Mouse (Mus musculus): Measurements from ENCODE around the gene Ttll10. TPM values are rescaled to one million over a fixed set of nuclear protein-coding genes. Genes with fewer than 3 reads are reported as not detected.
A peak's percentile ranks its signal among the peaks of the same experiment; 100 is the strongest.

The Ttll10 gene
- polyA plus RNA-seq, 1 experiment from 2014 or later, result 0.27 TPM

DNA sequence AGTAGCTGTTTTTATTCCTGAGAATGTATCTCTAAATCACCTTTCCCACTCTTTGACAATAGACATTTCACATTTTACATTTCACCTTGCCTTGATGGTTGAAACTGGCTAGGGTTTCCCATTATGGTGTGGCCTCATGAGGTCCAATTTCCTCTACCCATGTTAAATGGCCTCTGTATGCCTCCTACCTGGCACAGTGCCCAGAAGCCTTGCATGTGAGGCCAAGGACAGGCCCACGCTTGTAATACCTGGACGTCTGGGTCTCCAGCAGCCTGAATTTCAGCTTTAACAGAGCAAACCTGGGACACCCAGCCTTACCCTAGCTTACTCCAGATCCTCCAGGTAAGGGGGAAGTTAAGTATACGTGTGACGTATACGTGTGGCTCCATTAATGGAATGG, 24.1 kb upstream of the Ttll10 start:
- Histone ChIP-seq H3K4me1 (replicated peaks) (peaks cover under 1% of the 10 kb centered on the region; the same call in 1 of the 2 replicates), H3K36me3 (no peaks in the 10 kb centered on the region), H3K27me3 (ENCODE audit: insufficient read depth, poor library complexity, severe bottlenecking) (peaks cover 12% of the 10 kb centered on the region), H3K9me3 (no peaks in the 10 kb centered on the region), H3K4me3 (no peak overlapping the region), H3K27ac (no peak overlapping the region)
- 90% methylated on average over 5 of the region's 5 CpGs for WGBS
- no peak for DNase-seq (ENCODE audit: low spot score)

- no peak overlapping the region for H3K4me3 ChIP-seq
- DNase-seq (ENCODE audit: low spot score), result no peak
- H3K9me3 ChIP-seq, result no peaks in the 10 kb centered on the region
- 57% methylated on average over 4 of the region's 4 CpGs for WGBS
- H3K27me3 ChIP-seq (ENCODE audit: insufficient read depth, poor library complexity, severe bottlenecking), result peaks cover 18% of the 10 kb centered on the region
- H3K4me1 ChIP-seq (replicated peaks), result peaks cover 6% of the 10 kb centered on the region
- no peak overlapping the region for H3K27ac ChIP-seq
- H3K36me3 ChIP-seq, result no peaks in the 10 kb centered on the region
Measured at GRCm38 (mm10) chr4:156082621-156083234, 23.5 kb upstream of the Ttll10 start.

GRCm38 (mm10) chr4:156077499-156078301, 18.5 kb upstream of the Ttll10 start:
- Histone ChIP-seq H3K4me3 (peak overlapping the region; percentile 56), H3K4me1 (replicated peaks) (peaks cover 22% of the 10 kb centered on the region), H3K27me3 (ENCODE audit: insufficient read depth, poor library complexity, severe bottlenecking) (peaks cover 43% of the 10 kb centered on the region), H3K36me3 (no peaks in the 10 kb centered on the region), H3K9me3 (no peaks in the 10 kb centered on the region), H3K27ac (peak overlapping the region; percentile 72)
- WGBS, result under 1% methylated on average over 58 of the region's 58 CpGs
- peak; percentile 54 for DNase-seq (ENCODE audit: low spot score)

DNA sequence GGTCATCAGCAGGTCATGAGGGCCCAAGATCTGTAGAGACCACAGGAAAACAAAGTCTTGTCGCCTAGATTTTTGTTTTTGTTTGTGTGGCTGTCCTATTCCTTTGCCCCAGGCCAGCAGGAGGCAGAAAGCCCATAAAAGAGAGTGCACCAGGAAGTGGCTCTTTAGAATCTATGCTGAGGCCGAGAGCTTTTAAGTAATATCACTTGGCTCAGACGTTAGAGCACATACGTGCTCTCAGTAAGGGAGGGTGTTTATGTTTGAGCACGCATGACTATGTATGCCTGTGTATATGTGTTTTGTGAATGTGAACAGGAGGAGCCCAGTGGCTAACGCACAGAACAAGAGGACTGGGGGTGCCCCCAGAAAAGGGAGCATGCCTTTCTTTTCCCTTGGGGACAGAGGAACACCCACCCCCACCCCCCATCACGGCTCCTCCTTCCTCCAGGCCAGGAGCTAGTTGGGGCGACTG, 17.7 kb upstream of the Ttll10 start:
- peak overlapping the region; percentile 56 for H3K4me3 ChIP-seq
- no peak for DNase-seq (ENCODE audit: low spot score)
- 8% methylated on average over 8 of the region's 8 CpGs for WGBS
- H3K27ac ChIP-seq, result 0 out of 2 replicates have a peak overlapping the region, but pooled peaks have one; percentile 72
- peaks cover 43% of the 10 kb centered on the region for H3K27me3 ChIP-seq (ENCODE audit: insufficient read depth, poor library complexity, severe bottlenecking)
- H3K4me1 ChIP-seq (replicated peaks), result peaks cover 22% of the 10 kb centered on the region
- no peaks in the 10 kb centered on the region for H3K36me3 ChIP-seq
- no peaks in the 10 kb centered on the region for H3K9me3 ChIP-seq

GRCm38 (mm10) chr4:156070716-156071115, 11.5 kb upstream of the Ttll10 start:
- Histone ChIP-seq H3K27me3 (ENCODE audit: insufficient read depth, poor library complexity, severe bottlenecking) (peaks cover 4% of the 10 kb centered on the region), H3K4me1 (replicated peaks) (peaks cover 17% of the 10 kb centered on the region), H3K27ac (peak overlapping the region; percentile 68), H3K4me3 (no peak overlapping the region), H3K9me3 (no peaks in the 10 kb centered on the region), H3K36me3 (no peaks in the 10 kb centered on the region)
- no peak for DNase-seq (ENCODE audit: low spot score)
- 55% methylated on average over 2 of the region's 2 CpGs for WGBS

DNA sequence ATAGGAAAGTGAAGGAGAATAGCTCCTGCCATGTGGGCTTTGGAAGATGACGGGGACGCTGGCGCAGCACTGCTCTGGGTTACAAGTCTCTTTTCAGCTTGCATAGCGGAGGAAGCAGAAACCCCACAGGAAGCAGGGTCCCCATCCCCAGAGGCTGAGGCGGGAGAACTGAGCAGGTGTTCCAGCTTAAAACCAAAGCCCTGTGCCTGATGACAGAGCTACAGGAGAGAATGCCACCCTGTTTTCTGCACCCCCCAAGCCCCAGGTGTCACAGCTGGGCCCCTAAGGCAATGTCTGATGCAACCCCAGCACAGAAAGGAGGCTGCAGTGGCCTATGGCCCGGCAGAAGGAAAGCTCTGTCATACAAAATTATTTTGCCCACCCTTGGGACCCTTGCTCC, 11.1 kb upstream of the Ttll10 start:
- Histone ChIP-seq H3K27ac (peak overlapping the region; percentile 68), H3K27me3 (ENCODE audit: insufficient read depth, poor library complexity, severe bottlenecking) (no peaks in the 10 kb centered on the region), H3K4me1 (replicated peaks) (peaks cover 17% of the 10 kb centered on the region), H3K36me3 (no peaks in the 10 kb centered on the region), H3K4me3 (no peak overlapping the region), H3K9me3 (no peaks in the 10 kb centered on the region)
- 52% methylated on average over 6 of the region's 6 CpGs for WGBS
- no peak for DNase-seq (ENCODE audit: low spot score)

DNA sequence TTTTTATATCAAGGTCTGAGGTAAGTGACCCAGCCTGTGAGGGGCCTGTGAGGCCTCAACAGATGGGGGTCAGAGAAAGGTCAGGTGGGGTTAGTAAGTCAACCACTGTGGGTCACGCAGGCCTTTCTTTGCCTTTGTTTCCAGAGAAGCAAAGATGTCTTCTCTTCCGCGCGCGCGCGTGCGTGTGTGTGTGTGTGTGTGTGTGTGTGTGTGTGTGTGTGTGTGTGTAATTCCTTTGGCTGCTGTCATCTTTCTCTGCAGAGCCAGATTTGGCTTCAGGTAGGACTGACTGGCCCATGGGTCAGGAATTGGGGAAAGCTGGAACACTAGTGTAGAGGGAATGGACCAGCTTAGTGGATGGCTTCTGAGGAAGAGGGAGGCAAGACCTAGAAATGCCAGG, 10.5 kb upstream of the Ttll10 start:
- Histone ChIP-seq H3K27ac (peak overlapping the region; percentile 68; the same call in 1 of the 2 replicates), H3K4me3 (no peak overlapping the region), H3K36me3 (no peaks in the 10 kb centered on the region), H3K27me3 (ENCODE audit: insufficient read depth, poor library complexity, severe bottlenecking) (no peaks in the 10 kb centered on the region), H3K9me3 (no peaks in the 10 kb centered on the region), H3K4me1 (replicated peaks) (peaks cover 17% of the 10 kb centered on the region)
- WGBS, result 77% methylated on average over 8 of the region's 8 CpGs
- DNase-seq (ENCODE audit: low spot score), result peak; percentile 13

DNA sequence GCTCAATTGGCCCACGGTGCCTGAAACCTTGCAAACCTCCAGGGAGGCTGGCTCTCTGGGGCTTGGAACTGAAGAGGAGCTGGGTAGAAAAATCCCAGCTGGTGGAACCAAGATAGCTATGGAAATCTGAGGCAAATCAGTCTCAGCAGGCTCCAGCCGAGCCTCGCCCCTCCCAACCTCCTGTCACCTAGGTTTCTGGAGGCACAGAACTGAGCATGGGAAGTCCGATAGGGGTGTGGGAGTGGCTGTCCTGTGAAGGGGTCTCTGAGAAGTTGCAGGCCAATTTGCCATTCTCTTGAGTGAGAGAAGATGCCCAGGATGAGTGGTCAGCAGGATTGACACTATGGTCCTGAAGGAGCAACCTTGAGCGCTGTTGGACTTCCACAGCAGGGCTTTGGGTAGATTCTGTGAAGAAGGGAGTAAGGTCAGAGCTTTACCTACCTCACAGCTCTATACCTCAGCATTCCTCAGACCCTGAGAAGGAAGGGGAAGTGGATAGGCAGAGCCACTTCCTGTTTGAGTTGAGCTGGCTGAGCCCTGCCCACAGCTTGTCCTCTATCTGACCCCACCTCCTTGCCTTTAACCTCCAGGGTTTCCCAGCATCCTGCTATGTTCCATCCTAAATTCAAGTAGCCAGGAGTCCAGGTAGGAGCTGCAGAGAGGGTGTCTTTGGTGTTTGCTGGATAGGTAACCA, 8.2 kb upstream of the Ttll10 start:
- no peak for DNase-seq (ENCODE audit: low spot score)
- no peaks in the 10 kb centered on the region for H3K9me3 ChIP-seq
- H3K27me3 ChIP-seq (ENCODE audit: insufficient read depth, poor library complexity, severe bottlenecking), result no peaks in the 10 kb centered on the region
- no peaks in the 10 kb centered on the region for H3K36me3 ChIP-seq
- 70% methylated on average over 5 of the region's 5 CpGs for WGBS
- H3K4me1 ChIP-seq (replicated peaks), result peaks cover 28% of the 10 kb centered on the region
- H3K27ac ChIP-seq, result no peak overlapping the region
- H3K4me3 ChIP-seq, result no peak overlapping the region

- Histone ChIP-seq H3K9me3 (no peaks in the 10 kb centered on the region), H3K4me1 (replicated peaks) (peaks cover 22% of the 10 kb centered on the region), H3K4me3 (no peak overlapping the region), H3K27me3 (ENCODE audit: insufficient read depth, poor library complexity, severe bottlenecking) (no peaks in the 10 kb centered on the region), H3K27ac (no peak overlapping the region), H3K36me3 (no peaks in the 10 kb centered on the region)
- no peak for DNase-seq (ENCODE audit: low spot score)
- whole genome bisulfite sequencing, result 86% methylated on average over 10 of the region's 10 CpGs
Measured at GRCm38 (mm10) chr4:156065156-156065894, 6.1 kb upstream of the Ttll10 start.

DNA sequence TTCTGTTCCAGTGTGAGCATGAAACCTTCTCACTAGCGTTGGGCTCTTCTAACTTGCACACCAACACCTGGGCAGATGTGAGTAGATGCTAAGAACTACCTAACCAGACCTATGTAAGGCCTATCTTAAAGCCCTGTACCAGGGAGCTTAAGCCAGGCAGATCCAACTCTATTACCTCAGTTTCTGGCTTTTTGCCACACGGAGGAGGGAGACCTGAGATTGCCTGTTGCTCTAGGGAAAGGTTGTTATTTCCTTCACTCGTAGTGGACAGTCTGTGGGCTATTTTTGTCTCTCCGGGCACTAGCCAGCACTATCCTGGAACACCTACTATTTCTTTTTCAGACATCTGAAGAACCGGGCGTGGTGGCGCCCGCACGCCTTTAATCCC, 5.3 kb upstream of the Ttll10 start:
- Histone ChIP-seq H3K27ac (peak overlapping the region; percentile 78), H3K4me1 (replicated peaks) (peaks cover 18% of the 10 kb centered on the region), H3K27me3 (ENCODE audit: insufficient read depth, poor library complexity, severe bottlenecking) (no peaks in the 10 kb centered on the region), H3K4me3 (no peak overlapping the region), H3K36me3 (no peaks in the 10 kb centered on the region), H3K9me3 (no peaks in the 10 kb centered on the region)
- DNase-seq (ENCODE audit: low spot score), result no peak
- 86% methylated on average over 9 of the region's 9 CpGs for WGBS

DNA sequence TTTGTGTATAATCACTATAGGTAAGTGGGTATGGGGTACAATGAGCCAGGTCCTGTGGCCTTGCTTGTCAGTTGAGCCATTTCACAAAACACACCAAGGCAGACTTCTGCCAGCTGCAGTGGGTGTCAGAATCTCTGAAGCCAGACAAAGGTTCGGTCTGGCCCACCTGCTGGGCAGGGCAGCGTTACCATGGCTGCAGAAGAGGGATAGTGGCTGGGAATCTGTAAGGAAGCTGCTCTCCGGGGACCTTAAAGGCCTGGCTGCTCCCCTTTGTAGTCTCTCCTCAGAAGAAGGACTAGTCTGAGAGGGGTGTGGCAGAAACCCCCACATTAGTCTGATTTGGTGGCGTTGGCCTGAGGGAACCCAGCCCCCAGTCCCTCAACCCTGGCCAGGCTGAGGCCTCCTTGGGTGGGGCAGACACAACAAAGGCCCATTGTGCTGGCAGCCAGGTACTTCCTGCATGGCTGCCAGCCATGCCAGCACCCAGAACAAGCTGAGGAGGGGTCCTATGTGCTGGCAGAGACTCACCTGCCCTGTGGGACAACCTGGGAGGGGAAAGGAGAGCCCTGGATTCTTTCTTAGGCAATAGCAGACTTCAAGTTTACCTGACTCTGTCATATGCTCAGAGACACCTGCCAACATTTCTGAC, 4.8 kb upstream of the Ttll10 start:
- 6% methylated on average over 4 of the region's 4 CpGs for WGBS

DNA sequence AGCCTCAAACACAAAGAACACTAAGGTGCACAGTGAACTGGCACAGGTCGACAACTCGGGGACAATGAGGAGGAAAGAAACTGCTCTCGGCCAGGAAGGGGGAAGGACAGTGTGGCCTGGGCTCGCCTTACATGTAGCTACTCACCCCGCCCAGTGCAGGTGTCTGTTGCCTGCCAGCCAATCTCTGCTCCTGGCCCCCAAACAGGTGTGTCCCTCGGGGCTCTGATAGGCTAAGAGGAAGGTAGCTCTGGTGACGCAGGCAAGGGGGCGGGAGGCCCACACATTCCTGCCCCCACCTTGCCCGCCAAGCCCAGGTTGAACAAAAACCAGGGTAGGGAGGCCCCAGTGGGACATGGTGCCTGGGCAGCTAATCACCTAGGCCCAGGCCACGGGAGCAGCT, 499 bp upstream of the Ttll10 start:
- DNase-seq (ENCODE audit: low spot score), result peak; percentile 26

More for the DNA sequence above, 4.8 kb upstream of the Ttll10 start:
- Histone ChIP-seq H3K27ac (peak overlapping the region; percentile 78), H3K4me1 (replicated peaks) (peaks cover 15% of the 10 kb centered on the region), H3K4me3 (no peak overlapping the region), H3K27me3 (ENCODE audit: insufficient read depth, poor library complexity, severe bottlenecking) (no peaks in the 10 kb centered on the region), H3K36me3 (no peaks in the 10 kb centered on the region), H3K9me3 (no peaks in the 10 kb centered on the region)
- peak; percentile 38 for DNase-seq (ENCODE audit: low spot score)

More for the DNA sequence above, 499 bp upstream of the Ttll10 start:
- no peaks in the 10 kb centered on the region for H3K36me3 ChIP-seq
- no peaks in the 10 kb centered on the region for H3K27me3 ChIP-seq (ENCODE audit: insufficient read depth, poor library complexity, severe bottlenecking)
- no peaks in the 10 kb centered on the region for H3K9me3 ChIP-seq
- 39% methylated on average over 10 of the region's 10 CpGs for WGBS
- peaks cover 15% of the 10 kb centered on the region for H3K4me1 ChIP-seq (replicated peaks)
- peak overlapping the region; percentile 31 for H3K4me3 ChIP-seq
- peak overlapping the region; percentile 72 for H3K27ac ChIP-seq
